Mouse (Mus musculus) forebrain, postnatal 0 days (tissue): ENCODE data around the gene Hc. TPM values are rescaled to one million over a fixed set of nuclear protein-coding genes. Genes with fewer than 3 reads are reported as not detected.

ENCODE experiments used
- ATAC-seq: fragments of 200-750 bp; cut with Nextera tagmentation; 2 replicates; pipeline ENCODE4 v1.8.0; 2017; ENCODE audit warnings: mild to moderate bottlenecking, moderate library complexity
- DNase-seq: peaks from one replicate; pipeline ENCODE4 v3.0.0-alpha.2; 2015
- H3K27ac ChIP-seq: fragments of 300-500 bp; sonication (generic); 2 replicates; pipeline ENCODE4 v1.5.1; 2014; ENCODE audit warnings: low read depth, mild to moderate bottlenecking, antibody characterized with exemption, low read length, moderate library complexity, mixed read lengths
- H3K27me3 ChIP-seq: fragments of 300-500 bp; sonication (generic); 2 replicates; pipeline ENCODE4 v1.6.1; 2014; ENCODE audit warnings: mild to moderate bottlenecking, low read length, mixed read lengths; ENCODE audit not compliant: insufficient read depth
- H3K36me3 ChIP-seq: fragments of 300-500 bp; sonication (generic); 2 replicates; pipeline ENCODE4 v1.6.1; 2014; ENCODE audit warnings: mild to moderate bottlenecking, moderate library complexity; ENCODE audit not compliant: insufficient read depth
- H3K4me1 ChIP-seq: fragments of 300-500 bp; sonication (generic); 2 replicates; pipeline ENCODE4 v1.6.1; 2014; ENCODE audit warnings: antibody characterized with exemption; ENCODE audit not compliant: insufficient read depth
- H3K4me2 ChIP-seq: fragments of 300-500 bp; sonication (generic); 2 replicates; pipeline ENCODE4 v1.6.1; 2014; ENCODE audit warnings: low read depth, mild to moderate bottlenecking, moderate library complexity
- H3K4me3 ChIP-seq: fragments of 300-500 bp; sonication (generic); 2 replicates; pipeline ENCODE4 v1.5.1; 2014; ENCODE audit warnings: low read depth, low read length, mixed read lengths
- H3K9ac ChIP-seq: fragments of 300-500 bp; sonication (generic); 2 replicates; pipeline ENCODE4 v1.6.1; 2014; ENCODE audit warnings: mild to moderate bottlenecking
- H3K9me3 ChIP-seq: fragments of 300-500 bp; sonication (generic); 2 replicates; pipeline ENCODE4 v1.6.1; 2016; ENCODE audit warnings: low read length
- CTCF ChIP-seq: sonication (generic); IDR thresholded peaks from 2 replicates; pipeline ENCODE4 v1.5.1; 2016; ENCODE audit warnings: antibody characterized with exemption, control low read depth, low read depth
- WGBS: fragments of 180-500 bp; shearing (Covaris S2); extraction: QIAGEN DNeasy Blood & Tissue Kit; methylation state at CpG from one replicate; pipeline ENCODE4 v1.1.7; 2014; 5-methylcytosine and 5-hydroxymethylcytosine counted together
- polyA plus RNA-seq: library from polyadenylated mRNA; unstranded; fragments of >200 nt; fragmentation: Nextera tagmentation; extraction: Ambion mirVana; gene quantifications from 2 replicates; pipeline ENCODE4 v1.2.1, GENCODE M21; 2015
- total RNA-seq: library from RNA; depleted of rRNA; stranded (reverse); fragments of >200 nt; gene quantifications from 2 replicates; pipeline ENCODE4 v1.2.3, GENCODE M21; 2014

Gene Hc
- total and polyA plus RNA-seq, 2 experiments from 2014 or later, result 1.1 to 1.3 TPM

GRCm38 (mm10) chr2:35070275-35070674, 9.0 kb upstream of the Hc start:
- H3K4me1 ChIP-seq, result no peaks in the 10 kb centered on the region
- H3K36me3 ChIP-seq, result no peaks in the 10 kb centered on the region
- ATAC-seq, result no peak
- H3K4me3 ChIP-seq, result no peak overlapping the region
- no peak for TF ChIP-seq CTCF
- WGBS, result 88% methylated on average over 4 of the region's 4 CpGs
- H3K9ac ChIP-seq, result no peak overlapping the region
- no peaks in the 10 kb centered on the region for H3K9me3 ChIP-seq
- no peak for DNase-seq
- H3K27ac ChIP-seq, result no peak overlapping the region
- H3K4me2 ChIP-seq, result no peak overlapping the region
- no peaks in the 10 kb centered on the region for H3K27me3 ChIP-seq

GRCm38 (mm10) chr2:35069124-35069523, 7.9 kb upstream of the Hc start:
- Histone ChIP-seq H3K27ac (no peak overlapping the region), H3K27me3 (no peaks in the 10 kb centered on the region), H3K4me2 (no peak overlapping the region), H3K9ac (no peak overlapping the region), H3K4me3 (no peak overlapping the region), H3K9me3 (no peaks in the 10 kb centered on the region), H3K36me3 (no peaks in the 10 kb centered on the region), H3K4me1 (no peaks in the 10 kb centered on the region)
- no peak for DNase-seq
- TF ChIP-seq CTCF, result no peak
- ATAC-seq, result no peak
- WGBS, result 97% methylated on average over 1 of the region's 1 CpGs

DNA sequence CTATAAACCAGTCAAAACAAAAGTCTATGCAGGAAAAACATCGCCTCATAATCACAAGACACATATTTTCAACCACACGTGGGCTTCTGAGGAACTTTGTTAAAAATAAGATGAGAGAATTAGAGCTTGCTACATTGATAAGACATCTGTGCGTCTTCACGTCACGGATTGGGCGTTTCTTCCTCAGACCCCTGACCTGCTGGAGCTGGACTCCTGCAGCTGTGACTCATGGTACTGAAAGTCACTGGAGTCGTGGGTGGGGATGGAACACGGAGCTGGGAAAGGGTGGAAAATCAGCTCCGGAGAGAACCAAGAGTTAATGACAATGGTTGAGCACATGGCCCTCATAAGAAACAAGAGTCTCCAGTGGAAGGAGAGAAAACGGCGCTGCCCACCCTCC, 5.9 kb upstream of the Hc start:
- TF ChIP-seq CTCF, result no peak
- H3K36me3 ChIP-seq, result no peaks in the 10 kb centered on the region
- H3K4me1 ChIP-seq, result no peaks in the 10 kb centered on the region
- H3K27me3 ChIP-seq, result no peaks in the 10 kb centered on the region
- H3K9ac ChIP-seq, result no peak overlapping the region
- no peaks in the 10 kb centered on the region for H3K9me3 ChIP-seq
- ATAC-seq (no peak), DNase-seq (no peak)
- H3K27ac ChIP-seq, result no peak overlapping the region
- no peak overlapping the region for H3K4me3 ChIP-seq
- 91% methylated on average over 11 of the region's 11 CpGs for WGBS
- H3K4me2 ChIP-seq, result no peak overlapping the region

DNA sequence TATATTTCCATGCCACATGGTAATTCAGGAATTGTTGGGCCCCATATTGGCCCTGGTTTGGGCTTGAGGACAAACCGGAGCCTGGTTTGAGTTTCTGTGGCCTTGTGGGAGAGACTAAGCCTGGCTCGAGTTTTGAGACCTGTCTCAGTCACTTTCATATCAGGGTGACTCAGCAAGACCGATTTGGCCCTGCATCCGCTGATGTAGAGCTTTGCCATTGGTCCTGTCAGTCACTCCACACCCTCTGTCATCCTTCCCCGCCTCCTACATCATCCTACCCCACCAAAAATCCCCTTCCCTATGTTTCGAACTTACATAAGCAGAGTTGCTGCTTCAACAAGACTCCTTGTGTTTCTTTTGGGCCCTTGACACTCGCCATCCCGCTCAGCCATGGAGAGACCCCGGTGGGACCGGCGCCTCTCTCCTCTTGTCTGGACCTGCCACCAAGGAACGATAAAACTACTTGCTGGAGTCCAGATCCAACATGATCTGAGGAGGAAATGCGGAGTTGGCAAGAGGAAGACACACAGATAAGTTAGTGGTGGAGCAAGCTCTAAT, 5.4 kb upstream of the Hc start:
- H3K27ac ChIP-seq, result no peak overlapping the region
- H3K27me3 ChIP-seq, result no peaks in the 10 kb centered on the region
- H3K36me3 ChIP-seq, result no peaks in the 10 kb centered on the region
- DNase-seq, result no peak
- no peak for ATAC-seq
- no peak overlapping the region for H3K4me3 ChIP-seq
- TF ChIP-seq CTCF, result no peak
- 92% methylated on average over 13 of the region's 13 CpGs for WGBS
- H3K4me2 ChIP-seq, result no peak overlapping the region
- H3K4me1 ChIP-seq, result no peaks in the 10 kb centered on the region
- H3K9me3 ChIP-seq, result no peaks in the 10 kb centered on the region
- no peak overlapping the region for H3K9ac ChIP-seq

DNA sequence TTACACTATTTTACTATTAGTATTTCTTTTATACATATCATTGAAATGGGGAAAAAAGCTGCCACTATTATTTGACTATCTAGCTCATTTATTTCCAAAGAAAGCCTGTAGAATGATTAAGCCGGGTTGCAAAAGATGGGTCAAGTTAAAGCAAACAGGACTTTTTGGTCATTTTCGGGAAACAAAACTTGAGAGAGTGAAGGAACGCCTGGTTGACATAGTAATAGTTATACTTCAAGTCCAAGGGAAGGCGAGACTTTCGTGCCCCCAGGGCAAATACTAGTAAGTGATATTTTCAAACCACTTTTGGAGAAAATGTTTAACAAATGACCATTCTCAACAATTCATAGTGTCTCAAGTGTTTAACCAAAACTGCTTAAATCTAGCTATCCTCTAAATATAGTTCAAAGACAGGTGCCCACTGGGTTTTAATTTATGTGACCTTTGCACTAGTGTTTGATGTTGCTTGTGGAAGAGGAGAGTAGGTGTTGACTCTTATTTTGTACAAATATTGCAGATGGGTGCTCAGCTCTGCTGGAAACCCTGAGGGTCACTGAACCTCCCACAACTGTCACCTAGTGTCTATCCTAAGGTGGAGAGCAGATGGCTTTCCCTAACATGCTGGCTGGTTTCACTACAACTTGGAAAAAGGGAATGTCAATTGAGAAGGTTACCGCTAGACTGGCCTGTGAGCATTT, 2.2 kb upstream of the Hc start:
- 91% methylated on average over 6 of the region's 6 CpGs for WGBS
- H3K27me3 ChIP-seq, result no peaks in the 10 kb centered on the region

DNA sequence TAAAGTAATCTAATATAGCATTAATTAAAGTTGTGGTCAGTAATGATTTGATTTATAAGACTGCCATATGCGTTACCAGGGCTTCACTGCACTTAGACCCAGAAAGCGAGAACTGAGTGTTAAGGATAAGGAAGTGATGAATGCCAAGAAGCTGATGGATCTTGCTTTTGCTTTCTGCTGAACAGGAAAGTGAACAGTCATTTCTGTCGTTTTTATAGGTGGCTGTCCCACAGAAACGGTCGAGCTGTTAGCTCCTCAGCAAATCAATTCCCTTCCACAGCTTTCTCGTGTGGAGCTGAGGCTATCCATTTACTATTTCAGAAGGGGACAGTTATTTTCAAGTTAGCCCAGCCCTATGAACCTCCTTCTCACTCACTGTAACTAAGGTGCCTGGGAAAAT, 341 bp downstream of the Hc start:
- Histone ChIP-seq H3K9me3 (no peaks in the 10 kb centered on the region), H3K4me2 (no peak overlapping the region), H3K9ac (no peak overlapping the region), H3K27me3 (no peaks in the 10 kb centered on the region), H3K27ac (no peak overlapping the region), H3K4me1 (no peaks in the 10 kb centered on the region), H3K36me3 (no peaks in the 10 kb centered on the region), H3K4me3 (no peak overlapping the region)
- ATAC-seq, result no peak
- 83% methylated on average over 6 of the region's 6 CpGs for WGBS
- no peak for DNase-seq
- TF ChIP-seq CTCF, result no peak

More for the DNA sequence above, 2.2 kb upstream of the Hc start:
- Histone ChIP-seq H3K36me3 (no peaks in the 10 kb centered on the region), H3K4me1 (no peaks in the 10 kb centered on the region), H3K9me3 (no peaks in the 10 kb centered on the region), H3K4me3 (no peak overlapping the region), H3K9ac (no peak overlapping the region), H3K4me2 (no peak overlapping the region), H3K27ac (no peak overlapping the region)
- DNase-seq, result no peak
- no peak for ATAC-seq
- TF ChIP-seq CTCF, result no peak

- H3K4me1 ChIP-seq, result no peaks in the 10 kb centered on the region
- H3K9me3 ChIP-seq, result no peaks in the 10 kb centered on the region
- DNase-seq (no peak), ATAC-seq (no peak)
- no peaks in the 10 kb centered on the region for H3K36me3 ChIP-seq
- no peak for TF ChIP-seq CTCF
- H3K9ac ChIP-seq, result no peak overlapping the region
- no peak overlapping the region for H3K4me2 ChIP-seq
- no peak overlapping the region for H3K4me3 ChIP-seq
- no peak overlapping the region for H3K27ac ChIP-seq
- WGBS, result 92% methylated on average over 5 of the region's 5 CpGs
- no peaks in the 10 kb centered on the region for H3K27me3 ChIP-seq
Observed at GRCm38 (mm10) chr2:35060256-35060655, 982 bp downstream of the Hc start.
